Mouse (Mus musculus): Measurements from ENCODE around the gene Nphs1. TPM values are rescaled to one million over a fixed set of nuclear protein-coding genes. Genes with fewer than 3 reads are reported as not detected.
"Not testable (repeated sequence)": the region's sequence is repeated elsewhere in the genome, so short reads cannot be mapped to it uniquely, and the experiment has no call there.

Gene Nphs1
- polyA plus RNA-seq, 1 experiment = not detected

GRCm38 (mm10) chr7:30477415-30478381 lies 19.6 kb downstream of the Nphs1 start:
- peaks cover 4% of the 10 kb centered on the region; the same call in 1 of the 2 replicates for H3K9me3 ChIP-seq
- TF ChIP-seq FLI1 (IDR thresholded peaks at IDR 0.05; ENCODE audit: low read length) (no peak), GATA1 (IDR thresholded peaks at IDR 0.05; ENCODE audit: borderline replicate concordance, low read length) (no peak)
- H3K27me3 ChIP-seq (replicated peaks) = peaks cover 63% of the 10 kb centered on the region
- no peaks in the 10 kb centered on the region for H3K36me3 ChIP-seq (replicated peaks; ENCODE audit: low read length)
- peaks cover 8% of the 10 kb centered on the region for H3K4me1 ChIP-seq
- H3K4me3 ChIP-seq (replicated peaks) = no peak overlapping the region

GRCm38 (mm10) chr7:30484250-30484649 lies 26.1 kb downstream of the Nphs1 start:
- Histone ChIP-seq H3K4me3 (replicated peaks) (no peak overlapping the region), H3K27me3 (replicated peaks) (peaks cover 43% of the 10 kb centered on the region), H3K4me1 (peaks cover 13% of the 10 kb centered on the region), H3K36me3 (replicated peaks; ENCODE audit: low read length) (no peaks in the 10 kb centered on the region), H3K9me3 (no peaks in the 10 kb centered on the region)
- TF ChIP-seq FLI1 (IDR thresholded peaks at IDR 0.05; ENCODE audit: low read length) = no peak
- no peak for TF ChIP-seq GATA1 (IDR thresholded peaks at IDR 0.05; ENCODE audit: borderline replicate concordance, low read length)

GRCm38 (mm10) chr7:30490251-30490956 lies 32.3 kb downstream of the Nphs1 start:
- H3K4me1 ChIP-seq = peaks cover 15% of the 10 kb centered on the region
- H3K36me3 ChIP-seq (replicated peaks; ENCODE audit: low read length) = no peaks in the 10 kb centered on the region
- TF ChIP-seq FLI1 (IDR thresholded peaks at IDR 0.05; ENCODE audit: low read length) (no peak), GATA1 (IDR thresholded peaks at IDR 0.05; ENCODE audit: borderline replicate concordance, low read length) (no peak)
- H3K9me3 ChIP-seq = peaks cover 2% of the 10 kb centered on the region; the same call in 1 of the 2 replicates
- no peak overlapping the region for H3K4me3 ChIP-seq (replicated peaks)
- peaks cover 23% of the 10 kb centered on the region for H3K27me3 ChIP-seq (replicated peaks)

GRCm38 (mm10) chr7:30490957-30491307 lies 32.8 kb downstream of the Nphs1 start:
- Histone ChIP-seq H3K27me3 (replicated peaks) (peaks cover 23% of the 10 kb centered on the region), H3K4me1 (peaks cover 15% of the 10 kb centered on the region), H3K4me3 (replicated peaks) (no peak overlapping the region), H3K36me3 (replicated peaks; ENCODE audit: low read length) (no peaks in the 10 kb centered on the region), H3K9me3 (peaks cover 3% of the 10 kb centered on the region; the same call in 1 of the 2 replicates)
- TF ChIP-seq FLI1 (IDR thresholded peaks at IDR 0.05; ENCODE audit: low read length) (no peak), GATA1 (IDR thresholded peaks at IDR 0.05; ENCODE audit: borderline replicate concordance, low read length) (no peak)

GRCm38 (mm10) chr7:30492765-30493164 lies 34.6 kb downstream of the Nphs1 start:
- Histone ChIP-seq H3K9me3 (peaks cover 3% of the 10 kb centered on the region; the same call in 1 of the 2 replicates), H3K4me1 (peaks cover 15% of the 10 kb centered on the region), H3K27me3 (replicated peaks) (peaks cover 18% of the 10 kb centered on the region), H3K36me3 (replicated peaks; ENCODE audit: low read length) (no peaks in the 10 kb centered on the region), H3K4me3 (replicated peaks) (no peak overlapping the region)
- TF ChIP-seq FLI1 (IDR thresholded peaks at IDR 0.05; ENCODE audit: low read length) (no peak), GATA1 (IDR thresholded peaks at IDR 0.05; ENCODE audit: borderline replicate concordance, low read length) (no peak)

GRCm38 (mm10) chr7:30493401-30493931 lies 35.4 kb downstream of the Nphs1 start, which contains the start of gene Prodh2:
Prodh2 (plus strand) TSS chr7:30493622.
- Histone ChIP-seq H3K4me1 (peaks cover 15% of the 10 kb centered on the region), H3K27me3 (replicated peaks) (peaks cover 18% of the 10 kb centered on the region), H3K4me3 (replicated peaks) (no peak within 1 kb of the TSS), H3K9me3 (peaks cover 3% of the 10 kb centered on the region; the same call in 1 of the 2 replicates), H3K36me3 (replicated peaks; ENCODE audit: low read length) (no peaks in the 10 kb centered on the region)
- TF ChIP-seq FLI1 (IDR thresholded peaks at IDR 0.05; ENCODE audit: low read length) (no peak), GATA1 (IDR thresholded peaks at IDR 0.05; ENCODE audit: borderline replicate concordance, low read length) (no peak)

- not testable (repeated sequence) for H3K36me3 ChIP-seq (replicated peaks; ENCODE audit: low read length); H3K4me1 ChIP-seq; H3K4me3 ChIP-seq (replicated peaks); H3K9me3 ChIP-seq
- H3K27me3 ChIP-seq (replicated peaks) = peaks cover 16% of the 10 kb centered on the region
Observed at GRCm38 (mm10) chr7:30495506-30496042, 37.5 kb downstream of the Nphs1 start.

GRCm38 (mm10) chr7:30501159-30501558 lies 43.0 kb downstream of the Nphs1 start:
- H3K27me3 ChIP-seq (replicated peaks) = peaks cover 12% of the 10 kb centered on the region
- H3K4me3 ChIP-seq (replicated peaks); H3K9me3 ChIP-seq; H3K4me1 ChIP-seq; H3K36me3 ChIP-seq (replicated peaks; ENCODE audit: low read length): not testable (repeated sequence)

GRCm38 (mm10) chr7:30508061-30508460 lies 49.9 kb downstream of the Nphs1 start:
- peaks cover 45% of the 10 kb centered on the region for H3K27me3 ChIP-seq (replicated peaks)
- no peaks in the 10 kb centered on the region for H3K4me1 ChIP-seq
- H3K4me3 ChIP-seq (replicated peaks) = no peak overlapping the region
- H3K36me3 ChIP-seq (replicated peaks; ENCODE audit: low read length) = no peaks in the 10 kb centered on the region
- no peaks in the 10 kb centered on the region for H3K9me3 ChIP-seq
- TF ChIP-seq GATA1 (IDR thresholded peaks at IDR 0.05; ENCODE audit: borderline replicate concordance, low read length) = no peak
- no peak for TF ChIP-seq FLI1 (IDR thresholded peaks at IDR 0.05; ENCODE audit: low read length)

Data from megakaryocyte, embryonic 14.5 days (primary cell).